Mouse (Mus musculus): ENCODE data around the gene Gm47791. TPM values are rescaled to one million over a fixed set of nuclear protein-coding genes. Genes with fewer than 3 reads are reported as not detected.

The Gm47791 gene
- polyA plus RNA-seq, 1 experiment from 2014 or later = not detected

GRCm38 (mm10) chr1:82733357-82733756 lies 37.7 kb downstream of the Gm47791 start:
- Histone ChIP-seq H3K27ac (replicated peaks; ENCODE audit: low read depth, low read length) (no peak overlapping the region), H3K4me1 (ENCODE audit: control insufficient read depth, insufficient read depth, low read length) (no peaks in the 10 kb centered on the region), H3K9me3 (replicated peaks; ENCODE audit: control insufficient read depth, low read length) (no peaks in the 10 kb centered on the region), H3K4me2 (ENCODE audit: low read depth, low read length) (no peak overlapping the region), H3K4me3 (ENCODE audit: low read depth, low read length) (no peak overlapping the region), H3K27me3 (ENCODE audit: control insufficient read depth, insufficient read depth, low read length) (no peaks in the 10 kb centered on the region), H3K36me3 (replicated peaks; ENCODE audit: control insufficient read depth, insufficient read depth, low read depth, low read length) (no peaks in the 10 kb centered on the region; the same call in none of the 2 replicates), H3K9ac (replicated peaks; ENCODE audit: low read length) (no peak overlapping the region)
- WGBS = 100% methylated on average over 1 of the region's 1 CpGs
- ATAC-seq (replicated peaks; ENCODE audit: insufficient number of reproducible peaks, low FRiP score, low TSS enrichment, low read depth) (no peak), DNase-seq (ENCODE audit: low spot score) (no peak)

GRCm38 (mm10) chr1:82726482-82726881 lies 44.6 kb downstream of the Gm47791 start:
- H3K36me3 ChIP-seq (replicated peaks; ENCODE audit: control insufficient read depth, insufficient read depth, low read depth, low read length) = no peaks in the 10 kb centered on the region; the same call in 1 of the 2 replicates
- no peak overlapping the region for H3K9ac ChIP-seq (replicated peaks; ENCODE audit: low read length)
- DNase-seq (ENCODE audit: low spot score) (no peak), ATAC-seq (replicated peaks; ENCODE audit: insufficient number of reproducible peaks, low FRiP score, low TSS enrichment, low read depth) (no peak)
- H3K27me3 ChIP-seq (ENCODE audit: control insufficient read depth, insufficient read depth, low read length) = no peaks in the 10 kb centered on the region
- WGBS = 94% methylated on average over 5 of the region's 5 CpGs
- H3K9me3 ChIP-seq (replicated peaks; ENCODE audit: control insufficient read depth, low read length) = no peaks in the 10 kb centered on the region
- no peak overlapping the region for H3K27ac ChIP-seq (replicated peaks; ENCODE audit: low read depth, low read length)
- H3K4me3 ChIP-seq (ENCODE audit: low read depth, low read length) = no peak overlapping the region
- H3K4me1 ChIP-seq (ENCODE audit: control insufficient read depth, insufficient read depth, low read length) = peaks cover 3% of the 10 kb centered on the region; the same call in 1 of the 2 replicates
- no peak overlapping the region for H3K4me2 ChIP-seq (ENCODE audit: low read depth, low read length)

GRCm38 (mm10) chr1:82725875-82726185 lies 45.2 kb downstream of the Gm47791 start:
- Histone ChIP-seq H3K4me3 (ENCODE audit: low read depth, low read length) (peak overlapping the region; percentile 81), H3K4me2 (ENCODE audit: low read depth, low read length) (peak overlapping the region; percentile 83), H3K36me3 (replicated peaks; ENCODE audit: control insufficient read depth, insufficient read depth, low read depth, low read length) (no peaks in the 10 kb centered on the region), H3K27me3 (ENCODE audit: control insufficient read depth, insufficient read depth, low read length) (no peaks in the 10 kb centered on the region), H3K9me3 (replicated peaks; ENCODE audit: control insufficient read depth, low read length) (no peaks in the 10 kb centered on the region), H3K4me1 (ENCODE audit: control insufficient read depth, insufficient read depth, low read length) (peaks cover 3% of the 10 kb centered on the region; the same call in 1 of the 2 replicates), H3K27ac (replicated peaks; ENCODE audit: low read depth, low read length) (no peak overlapping the region), H3K9ac (replicated peaks; ENCODE audit: low read length) (peak overlapping the region; percentile 96)
- ATAC-seq (replicated peaks; ENCODE audit: insufficient number of reproducible peaks, low FRiP score, low TSS enrichment, low read depth) (no peak), DNase-seq (ENCODE audit: low spot score) (no peak)
- 48% methylated on average over 4 of the region's 4 CpGs for WGBS

- Histone ChIP-seq H3K27ac (replicated peaks; ENCODE audit: low read depth, low read length) (0 out of 2 replicates have a peak overlapping the region, but pooled peaks have one; percentile 52), H3K4me1 (ENCODE audit: control insufficient read depth, insufficient read depth, low read length) (peaks cover 3% of the 10 kb centered on the region; the same call in 1 of the 2 replicates), H3K9ac (replicated peaks; ENCODE audit: low read length) (peak overlapping the region; percentile 96), H3K27me3 (ENCODE audit: control insufficient read depth, insufficient read depth, low read length) (no peaks in the 10 kb centered on the region), H3K9me3 (replicated peaks; ENCODE audit: control insufficient read depth, low read length) (no peaks in the 10 kb centered on the region), H3K4me3 (ENCODE audit: low read depth, low read length) (peak overlapping the region; percentile 81), H3K36me3 (replicated peaks; ENCODE audit: control insufficient read depth, insufficient read depth, low read depth, low read length) (no peaks in the 10 kb centered on the region), H3K4me2 (ENCODE audit: low read depth, low read length) (peak overlapping the region; percentile 83)
- DNase-seq (ENCODE audit: low spot score) = no peak
- WGBS = 2% methylated on average over 37 of the region's 37 CpGs
- peak; percentile 97 for ATAC-seq (replicated peaks; ENCODE audit: insufficient number of reproducible peaks, low FRiP score, low TSS enrichment, low read depth)
Measured at GRCm38 (mm10) chr1:82725026-82725874, 45.8 kb downstream of the Gm47791 start.

- Histone ChIP-seq H3K9me3 (replicated peaks; ENCODE audit: control insufficient read depth, low read length) (no peaks in the 10 kb centered on the region), H3K36me3 (replicated peaks; ENCODE audit: control insufficient read depth, insufficient read depth, low read depth, low read length) (no peaks in the 10 kb centered on the region), H3K4me2 (ENCODE audit: low read depth, low read length) (peak within 1 kb of the TSS; percentile 83), H3K27ac (replicated peaks; ENCODE audit: low read depth, low read length) (0 out of 2 replicates have a peak within 1 kb of the TSS, but pooled peaks have one; percentile 52), H3K9ac (replicated peaks; ENCODE audit: low read length) (peak within 1 kb of the TSS; percentile 96), H3K4me3 (ENCODE audit: low read depth, low read length) (peak within 1 kb of the TSS; percentile 81), H3K4me1 (ENCODE audit: control insufficient read depth, insufficient read depth, low read length) (peaks cover 3% of the 10 kb centered on the region; the same call in 1 of the 2 replicates), H3K27me3 (ENCODE audit: control insufficient read depth, insufficient read depth, low read length) (no peaks in the 10 kb centered on the region)
- ATAC-seq (replicated peaks; ENCODE audit: insufficient number of reproducible peaks, low FRiP score, low TSS enrichment, low read depth) (peak; percentile 98), DNase-seq (ENCODE audit: low spot score) (peak; percentile 97)
- WGBS = 10% methylated on average over 38 of the region's 38 CpGs
Measured at GRCm38 (mm10) chr1:82724339-82725025, 46.6 kb downstream of the Gm47791 start, which contains the start of gene Mff. Gene Mff, plus strand, starts transcription at chr1:82724890.

Other genes with a start within 250 kb of the Gm47791 start
- gene Col4a4, start 184.4 kb downstream of the Gm47791 start, polyA plus RNA-seq (2014; fragmentation: Nextera tagmentation; extraction: Ambion mirVana) = 0.10 and 0.25 TPM in 2 replicates
- gene Col4a3, start 184.3 kb downstream of the Gm47791 start, polyA plus RNA-seq (2014; fragmentation: Nextera tagmentation; extraction: Ambion mirVana) = 0.18 and 0.20 TPM in 2 replicates
- 260 and 266 TPM in 2 replicates for gene Mff, start 46.4 kb downstream of the Gm47791 start, polyA plus RNA-seq (2014; fragmentation: Nextera tagmentation; extraction: Ambion mirVana)
- gene Tm4sf20, start 2.8 kb downstream of the Gm47791 start, polyA plus RNA-seq (2014; fragmentation: Nextera tagmentation; extraction: Ambion mirVana) = not detected in 2 replicates
- gene Agfg1, start 68.2 kb upstream of the Gm47791 start, polyA plus RNA-seq (2014; fragmentation: Nextera tagmentation; extraction: Ambion mirVana) = 48.6 and 51.6 TPM in 2 replicates
- not detected in 2 replicates for gene A030005L19Rik, start 142.1 kb upstream of the Gm47791 start, polyA plus RNA-seq (2014; fragmentation: Nextera tagmentation; extraction: Ambion mirVana)
- gene A030014E15Rik, start 153.7 kb upstream of the Gm47791 start, polyA plus RNA-seq (2014; fragmentation: Nextera tagmentation; extraction: Ambion mirVana) = not detected in 2 replicates
- not detected in 2 replicates for gene Gm6217, start 160.2 kb upstream of the Gm47791 start, polyA plus RNA-seq (2014; fragmentation: Nextera tagmentation; extraction: Ambion mirVana)
- gene A030003K21Rik, start 172.1 kb upstream of the Gm47791 start, polyA plus RNA-seq (2014; fragmentation: Nextera tagmentation; extraction: Ambion mirVana) = not detected in 2 replicates
- not detected in 2 replicates for gene Gm7544, start 184.8 kb upstream of the Gm47791 start, polyA plus RNA-seq (2014; fragmentation: Nextera tagmentation; extraction: Ambion mirVana)
- gene Gm47955, start 189.0 kb upstream of the Gm47791 start, polyA plus RNA-seq (2014; fragmentation: Nextera tagmentation; extraction: Ambion mirVana) = not detected in 2 replicates
- gene Gm47959, start 229.3 kb upstream of the Gm47791 start, polyA plus RNA-seq (2014; fragmentation: Nextera tagmentation; extraction: Ambion mirVana) = not detected in 2 replicates